Mouse (Mus musculus) Muller cell, postnatal 12 days (primary cell): Measurements from ENCODE around the gene Gm16223.

Source experiments
- DNase-seq: peaks from one replicate; pipeline ENCODE4 v3.0.0-alpha.2; 2015; ENCODE audit errors: inconsistent ontology term

Gene Gm16223

DNA sequence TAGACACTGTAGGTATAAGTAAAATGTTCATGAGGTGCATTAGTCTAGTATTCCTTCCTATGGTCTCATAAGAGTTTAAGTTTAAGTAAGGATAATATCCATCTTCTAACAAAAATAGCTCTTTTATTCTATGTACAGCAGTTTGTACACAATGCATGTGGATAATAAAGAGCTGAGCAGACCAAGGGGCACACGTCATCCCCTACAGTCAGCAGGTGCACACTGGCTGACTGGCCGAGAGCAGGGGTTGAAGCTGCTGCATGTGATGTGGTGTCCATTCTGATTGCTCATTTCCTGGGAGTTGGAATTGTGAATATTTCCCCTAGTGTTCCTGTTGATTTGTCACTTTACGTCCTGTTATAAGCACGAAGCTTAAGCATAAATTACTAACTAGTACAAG, 144.6 kb downstream of the Gm16223 start:
- no peak for DNase-seq

DNA sequence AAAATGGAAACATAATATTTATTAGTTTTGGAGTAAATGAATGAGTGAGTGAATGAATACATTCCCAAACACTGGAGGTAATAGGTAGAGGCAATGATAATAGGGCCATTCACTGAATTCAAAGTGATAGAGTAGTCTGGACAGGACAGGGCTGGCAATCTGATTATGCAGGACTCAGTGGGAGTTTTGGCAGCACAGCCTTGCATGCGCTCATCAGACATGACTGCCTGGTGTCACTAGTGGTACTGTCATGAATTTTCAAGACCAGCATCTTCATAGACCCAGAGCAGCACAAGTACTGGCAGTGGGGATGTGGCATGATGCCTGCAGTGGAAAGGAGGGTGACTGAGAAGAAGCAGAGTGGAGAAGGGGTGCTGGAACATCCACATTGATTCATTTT, 157.1 kb downstream of the Gm16223 start:
- DNase-seq, result no peak

DNA sequence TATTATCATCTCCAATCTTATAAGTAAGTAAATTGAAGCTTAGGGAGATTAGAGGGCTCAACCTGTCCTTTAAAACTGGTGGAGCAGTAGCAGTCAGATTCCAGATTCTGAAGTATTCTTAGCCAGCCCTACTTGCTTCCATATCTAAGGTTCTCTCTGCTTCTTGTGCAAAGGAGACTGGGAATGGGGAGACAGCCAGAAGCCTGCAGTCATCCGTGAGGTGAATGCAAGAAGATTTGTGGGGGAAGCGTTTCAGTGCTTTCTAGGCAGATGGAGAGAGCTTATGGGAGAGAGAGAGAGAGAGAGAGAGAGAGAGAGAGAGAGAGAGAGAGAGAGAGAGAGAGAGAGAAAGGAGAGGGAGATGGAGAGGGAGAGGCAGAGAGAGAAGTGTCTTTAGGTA, 160.9 kb downstream of the Gm16223 start:
- no peak for DNase-seq

DNA sequence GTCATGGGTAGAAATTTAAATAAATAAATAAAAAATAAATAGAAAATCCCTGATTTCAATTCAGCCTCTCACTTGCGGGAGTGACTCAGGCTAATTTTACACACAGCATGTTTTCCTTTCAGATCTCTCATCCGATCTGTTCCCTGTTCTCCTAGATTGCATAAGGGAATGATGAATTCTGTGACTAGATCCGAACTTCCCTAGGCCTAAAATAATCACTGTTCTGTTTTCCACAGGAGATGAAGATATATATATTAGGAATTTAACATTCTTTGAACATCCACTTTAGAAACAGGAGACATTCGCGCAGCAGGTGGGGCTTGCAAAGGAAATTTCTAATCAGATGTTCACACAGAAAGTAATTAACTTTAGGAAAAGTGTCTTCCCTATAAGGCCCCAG, 171.5 kb downstream of the Gm16223 start:
- DNase-seq, result no peak

DNA sequence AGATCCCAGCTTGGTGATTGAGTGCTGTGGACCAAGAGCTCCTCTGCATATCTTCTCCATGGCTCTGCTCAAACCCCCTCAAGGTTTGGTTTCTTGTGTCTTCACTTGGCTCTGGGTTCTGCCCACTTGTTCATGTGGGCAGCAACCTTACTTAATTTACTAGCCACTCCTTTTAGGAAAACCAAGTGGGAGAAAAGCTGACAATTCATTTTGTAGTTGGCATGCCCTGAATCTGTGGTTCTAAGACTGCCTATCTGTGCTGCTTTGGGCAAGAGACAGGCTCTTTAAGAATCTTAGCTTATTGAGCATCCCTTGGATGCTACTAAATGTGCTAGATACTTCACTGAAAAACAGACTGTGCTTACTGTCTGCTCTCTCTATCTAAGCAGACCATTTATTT, 172.0 kb downstream of the Gm16223 start:
- DNase-seq, result no peak

DNA sequence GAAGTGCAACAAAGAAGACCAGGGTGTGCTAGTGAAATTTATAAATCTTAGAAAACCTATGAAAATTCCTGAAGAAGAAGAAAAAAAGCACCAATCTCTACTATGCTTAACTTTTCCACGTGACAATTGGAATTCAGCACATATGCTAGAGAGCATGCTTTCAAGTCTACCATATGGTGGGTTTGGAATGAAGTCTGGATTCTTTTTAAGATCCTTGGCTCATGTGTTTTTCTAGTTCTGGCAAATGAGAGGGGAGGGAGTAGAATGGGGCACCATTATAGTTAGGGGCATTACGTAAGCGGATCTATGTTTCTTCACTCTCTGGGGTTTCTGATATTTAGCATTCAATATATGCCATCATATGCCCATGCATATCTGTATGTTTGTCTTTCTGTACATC, 182.6 kb downstream of the Gm16223 start:
- DNase-seq, result no peak
